Mouse (Mus musculus): ENCODE data around the gene Sppl3.

The Sppl3 gene

DNA sequence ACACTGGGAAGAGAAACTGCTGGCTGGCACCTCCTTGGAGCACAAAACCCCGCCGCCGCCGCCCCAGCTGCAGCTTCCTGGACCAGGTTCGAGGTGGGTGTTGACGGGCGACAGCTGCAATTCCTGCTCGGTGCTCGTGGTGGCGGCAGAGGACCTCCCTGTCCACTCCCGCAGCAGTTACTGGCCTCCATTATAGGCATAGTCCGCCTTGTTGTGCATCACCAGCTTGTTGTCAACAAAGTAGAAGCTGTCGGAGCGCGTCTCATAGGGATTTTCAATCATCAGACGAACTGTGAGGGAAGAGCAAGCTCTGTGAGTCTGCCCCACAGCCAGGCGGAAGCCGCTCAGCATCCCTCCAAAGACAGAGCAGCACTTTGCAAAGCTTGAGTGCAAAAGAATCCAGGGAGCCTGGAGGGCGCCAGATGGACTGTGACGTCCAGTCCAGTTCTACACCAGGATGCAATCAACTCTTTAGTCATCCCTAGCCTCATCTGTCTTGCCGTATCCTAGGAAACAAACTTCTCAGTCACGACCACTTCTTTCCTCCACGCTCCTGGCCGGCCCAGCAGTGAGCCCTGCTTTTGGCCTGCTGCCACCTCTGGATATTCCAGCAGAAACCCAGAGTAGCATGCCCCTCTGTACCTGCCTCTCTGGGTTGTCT, 114.4 kb downstream of the Sppl3 start:
- DNase-seq (ENCODE audit: low read depth, low spot score), result peak; percentile 85

DNA sequence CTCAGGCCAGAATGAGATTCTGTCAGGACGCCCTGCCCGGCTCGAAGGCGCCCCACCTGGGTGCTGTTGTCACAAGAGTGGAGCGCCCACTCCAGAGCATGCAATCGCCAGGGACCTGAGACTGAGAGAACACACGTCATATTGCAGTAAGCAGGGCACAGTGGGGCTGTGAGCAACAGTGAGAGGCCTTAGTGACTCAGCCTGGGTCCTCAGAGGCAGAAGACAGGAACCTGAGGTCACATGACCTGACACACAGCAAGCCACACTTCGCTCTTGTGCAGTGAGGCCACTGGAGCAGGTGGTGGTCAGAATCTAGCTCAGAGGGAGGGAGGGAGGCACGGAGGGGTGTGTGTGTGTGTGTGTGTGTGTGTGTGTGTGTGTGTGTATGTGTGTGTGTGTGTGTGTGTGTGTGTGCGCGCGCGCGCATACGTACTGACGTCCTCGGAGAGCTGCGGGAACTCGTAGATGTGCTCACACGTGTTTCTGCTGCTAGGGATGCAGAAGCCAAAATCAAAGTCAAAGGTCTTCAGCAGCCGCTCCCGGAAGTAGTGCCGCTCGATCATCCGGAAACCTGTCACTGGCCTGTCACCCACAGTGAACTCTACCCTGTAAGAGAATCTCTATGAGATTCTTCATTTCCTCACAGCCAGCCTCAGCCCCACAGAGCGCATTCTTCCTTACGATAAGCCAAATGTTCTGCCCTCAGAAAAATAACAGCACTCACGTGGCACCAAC, 115.8 kb downstream of the Sppl3 start:
- DNase-seq (ENCODE audit: low read depth, low spot score), result no peak

DNA sequence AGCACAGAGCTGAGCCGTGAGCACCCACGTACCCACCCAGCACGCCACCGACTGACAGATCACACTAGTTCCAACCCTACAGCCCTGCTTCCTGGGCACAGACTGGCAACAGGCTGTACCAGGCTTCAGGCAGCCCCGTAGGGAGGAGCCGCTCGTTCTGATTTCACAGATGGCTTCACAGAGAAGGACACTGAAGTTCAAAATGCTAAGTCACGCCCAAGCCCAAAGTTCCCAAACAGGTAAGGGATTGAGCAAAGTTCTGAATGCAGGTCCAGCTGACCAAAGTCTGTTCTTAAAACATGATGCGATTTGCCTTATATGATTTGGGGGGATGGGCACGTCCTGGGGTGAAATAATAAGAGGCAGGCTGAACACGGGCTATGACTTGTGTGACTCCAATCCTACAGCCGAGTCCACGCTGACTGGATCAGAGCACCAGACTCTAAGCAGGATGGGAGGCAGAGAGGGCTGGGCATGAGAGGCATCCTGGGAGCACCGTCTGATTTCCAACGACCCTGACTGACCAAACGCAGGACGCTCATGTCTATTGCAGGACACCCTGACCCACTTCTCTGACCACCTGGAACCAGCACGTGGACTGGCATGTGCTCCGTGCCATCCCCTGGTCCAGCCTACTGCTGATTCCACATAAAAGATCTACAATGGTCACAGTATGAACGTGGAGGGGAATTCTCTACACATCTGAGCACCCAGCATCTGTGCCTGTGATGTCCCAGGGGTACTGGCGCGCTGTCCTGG, 116.7 kb downstream of the Sppl3 start:
- no peak for DNase-seq (ENCODE audit: low read depth, low spot score)

DNA sequence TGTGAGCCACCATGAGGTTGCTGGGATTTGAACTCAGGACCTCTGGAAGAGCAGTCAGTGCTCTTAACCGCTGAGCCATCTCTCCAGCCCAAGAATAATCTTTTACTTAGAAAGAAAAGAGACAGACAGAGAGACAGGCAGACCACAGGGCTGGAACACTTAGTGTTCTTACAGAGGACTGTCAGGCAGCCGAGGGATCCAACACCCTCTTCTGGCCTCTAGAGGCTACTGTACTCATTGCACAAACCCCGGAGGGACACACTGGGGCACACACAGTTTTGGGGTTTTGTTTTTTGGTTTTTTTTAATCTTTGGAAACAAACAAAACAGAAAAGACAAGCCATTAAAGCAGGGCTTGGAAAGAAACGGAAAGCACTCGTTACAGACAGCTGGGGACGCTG, 118.4 kb downstream of the Sppl3 start:
- DNase-seq (ENCODE audit: low read depth, low spot score), result no peak

DNA sequence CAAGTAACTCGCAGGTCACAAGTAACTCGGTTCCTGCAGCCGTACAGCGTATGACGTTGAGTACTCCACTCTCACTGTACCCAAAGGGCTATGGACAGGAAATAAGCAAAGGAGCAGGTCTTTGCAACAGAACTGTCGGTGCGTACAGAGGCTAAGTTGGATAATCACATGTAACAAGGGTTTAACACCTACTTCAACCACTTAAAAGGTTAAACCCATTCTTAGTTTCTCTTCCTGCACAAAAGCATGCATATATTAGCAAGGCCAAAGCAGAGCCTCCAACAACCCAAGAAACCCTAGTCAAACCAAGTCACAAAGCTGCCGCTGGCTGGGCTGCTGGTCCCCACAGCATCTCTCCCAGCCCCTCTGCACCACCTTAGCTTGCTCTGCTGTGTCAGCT, 121.5 kb downstream of the Sppl3 start:
- no peak for DNase-seq (ENCODE audit: low read depth, low spot score)

DNA sequence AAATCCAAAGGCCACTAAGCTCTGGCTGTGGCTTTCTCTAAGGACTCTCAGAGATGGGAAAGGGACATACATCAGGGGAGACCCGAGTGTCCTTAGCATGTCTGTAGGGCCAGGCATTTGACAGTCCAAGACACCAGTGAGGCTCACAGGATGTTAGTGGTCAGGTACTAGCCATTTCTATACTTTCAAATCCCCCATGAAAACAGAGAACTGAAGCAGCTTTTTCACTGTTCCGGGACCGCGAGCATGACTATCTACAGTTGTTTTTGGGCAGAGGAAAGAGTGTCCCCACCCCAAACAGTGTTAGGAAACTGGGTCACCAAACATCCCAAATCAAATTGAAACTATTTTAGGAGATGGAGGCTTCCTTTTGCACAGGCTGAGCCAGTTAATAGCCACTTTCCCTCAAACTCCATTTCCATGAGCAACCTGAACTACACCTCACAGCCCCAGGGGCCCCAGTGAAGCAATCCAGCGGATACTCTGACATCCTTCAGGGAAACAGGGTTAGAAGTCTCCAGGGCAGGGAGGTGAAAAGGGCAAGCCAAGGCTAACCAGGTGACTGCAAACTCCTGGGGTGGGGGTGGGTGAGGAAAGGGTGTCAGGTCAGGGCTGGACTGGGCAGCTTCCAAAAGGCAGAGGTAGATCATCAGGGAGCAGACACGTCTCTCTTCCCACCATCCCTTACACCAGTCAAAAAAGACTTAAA, 122.6 kb downstream of the Sppl3 start:
- DNase-seq (ENCODE audit: low read depth, low spot score), result no peak

DNA sequence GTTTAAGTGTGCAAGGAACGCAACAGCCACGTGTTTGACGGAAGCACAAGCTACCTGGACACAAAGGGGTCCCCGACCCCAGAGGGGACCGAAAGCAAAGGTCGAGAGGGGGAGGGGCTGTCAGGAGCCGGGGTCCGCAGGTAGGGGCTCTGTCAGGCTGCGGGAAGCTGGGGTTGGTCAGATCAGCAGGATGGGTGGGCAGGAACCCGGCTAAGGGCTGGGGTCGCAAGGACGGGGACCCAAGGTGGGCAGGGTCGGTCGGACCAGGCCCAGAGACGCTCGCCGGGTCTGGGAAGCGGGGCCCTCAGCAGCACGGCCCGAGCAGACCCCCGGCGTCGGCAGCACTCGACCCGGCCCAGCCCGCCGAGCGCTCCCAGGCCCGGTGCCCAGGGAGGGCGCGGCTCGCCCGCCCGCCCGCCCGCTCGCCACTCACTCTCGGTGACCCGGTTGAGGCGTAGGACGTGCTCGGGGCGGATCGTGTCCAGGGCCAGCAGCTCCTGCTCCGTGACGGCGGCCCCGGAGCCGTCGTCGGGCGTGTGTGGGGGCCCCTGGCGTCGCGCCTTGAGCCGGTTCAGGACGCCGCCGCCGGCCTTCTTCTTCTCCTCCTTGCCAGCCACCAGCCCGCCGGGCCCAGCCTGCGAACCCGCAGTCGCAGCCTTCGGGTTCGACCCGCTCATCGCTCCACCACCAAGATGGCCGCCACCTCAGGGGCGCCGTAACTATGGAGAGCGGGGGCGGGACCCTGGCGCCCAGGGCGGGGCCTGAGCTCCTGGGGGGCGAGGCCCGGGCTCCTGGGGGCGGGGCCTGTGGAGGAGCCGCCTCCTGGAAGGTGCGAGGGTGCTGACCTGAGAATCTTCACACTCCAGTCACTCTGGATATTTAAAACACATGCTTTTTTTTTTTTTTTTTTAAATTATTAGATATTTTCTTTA, 123.6 kb downstream of the Sppl3 start, which contains the start of gene Unc119b:
TSS of gene Unc119b (minus strand) at position 742 of the 932 bp plus-strand sequence.
- peak; percentile 95 for DNase-seq (ENCODE audit: low read depth, low spot score)

DNA sequence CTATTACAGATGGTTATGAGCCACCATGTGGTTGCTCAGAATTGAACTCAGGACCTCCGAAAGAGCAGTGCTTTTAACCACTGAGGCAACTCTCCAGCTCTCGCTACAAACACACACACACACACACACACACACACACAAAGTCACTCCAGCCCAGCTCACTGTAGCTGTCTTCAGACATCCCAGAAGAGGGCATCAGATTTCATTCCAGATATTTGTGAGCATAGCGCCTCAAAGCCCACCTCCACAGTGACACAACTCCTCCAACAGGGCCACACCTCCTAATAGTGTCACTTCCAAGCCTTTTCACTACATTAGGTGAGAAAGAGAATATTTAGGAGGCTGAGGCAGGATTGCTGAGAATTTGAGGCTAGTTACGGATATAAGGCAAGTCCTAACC, 128.2 kb downstream of the Sppl3 start:
- no peak for DNase-seq (ENCODE audit: low read depth, low spot score)

DNA sequence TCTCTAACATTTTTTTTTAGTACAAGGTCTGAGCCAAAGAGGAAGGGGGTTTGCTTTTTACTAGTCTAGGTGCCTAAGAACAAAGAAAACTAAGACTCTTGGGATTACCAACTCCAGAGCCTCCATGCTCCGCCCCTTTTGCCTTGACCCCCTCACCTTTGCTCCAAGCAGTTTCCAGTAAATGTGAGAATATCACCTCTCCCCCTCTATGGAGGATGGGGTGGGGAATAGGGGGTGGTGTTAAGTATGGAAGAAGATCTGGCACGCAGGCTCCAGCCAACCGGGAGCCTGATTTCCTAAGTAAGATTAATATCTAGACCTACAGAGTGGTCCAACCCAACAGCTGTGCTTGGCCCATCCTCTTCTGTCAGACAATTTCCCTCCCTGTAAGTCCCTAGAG, 129.8 kb downstream of the Sppl3 start:
- DNase-seq (ENCODE audit: low read depth, low spot score), result peak; percentile 76

DNA sequence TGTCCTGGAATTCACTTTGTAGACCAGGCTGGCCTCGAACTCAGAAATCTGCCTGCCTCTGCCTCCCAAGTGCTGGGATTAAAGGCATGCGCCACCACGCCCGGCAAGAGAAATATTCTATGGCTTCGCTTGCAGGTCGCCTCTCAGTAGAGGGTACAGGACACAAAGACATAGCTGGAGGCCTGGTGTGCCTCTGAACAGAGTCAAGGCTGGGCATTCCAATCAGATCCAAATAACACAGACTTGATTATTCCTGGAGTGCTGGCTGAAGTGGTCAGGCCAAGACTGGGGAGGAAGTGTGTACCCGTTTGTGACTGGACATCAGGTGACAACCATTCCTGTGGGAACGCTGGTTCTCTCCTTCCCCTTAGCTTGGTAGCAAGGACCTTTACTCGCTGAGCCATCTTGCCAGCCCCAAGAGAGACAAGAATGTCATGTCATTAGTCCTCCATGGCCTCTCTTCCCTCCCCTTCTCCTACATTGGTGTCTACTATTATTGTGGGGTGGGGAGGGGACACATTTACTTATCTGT, 131.3 kb downstream of the Sppl3 start:
- peak; percentile 67 for DNase-seq (ENCODE audit: low read depth, low spot score)

DNA sequence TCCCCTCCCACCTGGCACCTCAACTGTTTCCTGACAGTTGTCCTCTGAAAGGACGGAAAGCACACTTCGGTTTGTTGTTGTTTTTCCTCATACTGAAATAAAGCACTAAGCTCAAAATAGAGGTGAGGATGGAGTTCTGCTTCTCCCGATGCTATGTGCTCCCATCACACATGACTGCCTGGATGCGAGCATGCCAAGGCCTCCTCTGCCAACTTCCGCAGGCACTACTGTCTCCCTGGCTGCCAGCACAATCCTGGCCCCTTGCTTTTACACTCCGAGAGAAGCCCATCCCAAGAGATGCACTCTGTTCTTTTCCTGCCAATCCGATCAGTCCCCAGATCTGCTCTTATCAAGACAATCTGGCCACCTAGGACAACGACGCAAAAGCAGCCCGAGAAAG, 132.6 kb downstream of the Sppl3 start:
- DNase-seq (ENCODE audit: low read depth, low spot score), result no peak

DNA sequence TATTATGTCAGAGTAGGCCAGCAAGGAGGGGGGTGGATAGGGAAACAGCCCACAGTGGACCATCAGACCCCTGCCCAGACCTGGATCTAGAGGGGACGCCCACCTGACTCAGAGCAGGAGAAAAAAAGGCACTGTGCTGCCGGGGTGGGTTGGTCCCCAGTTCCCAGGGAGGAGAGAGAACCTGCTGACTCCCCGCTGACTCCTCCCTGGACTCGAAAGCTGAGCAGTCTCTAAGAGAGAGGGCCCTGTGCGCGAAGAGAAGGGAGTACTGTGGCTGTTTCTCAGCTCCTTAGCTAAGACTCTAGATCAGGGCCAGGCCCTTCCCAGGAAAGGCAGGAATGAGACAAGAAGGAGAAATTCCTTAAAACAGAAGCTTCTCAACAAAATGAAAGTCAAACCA, 133.5 kb downstream of the Sppl3 start:
- DNase-seq (ENCODE audit: low read depth, low spot score), result peak; percentile 63

DNA sequence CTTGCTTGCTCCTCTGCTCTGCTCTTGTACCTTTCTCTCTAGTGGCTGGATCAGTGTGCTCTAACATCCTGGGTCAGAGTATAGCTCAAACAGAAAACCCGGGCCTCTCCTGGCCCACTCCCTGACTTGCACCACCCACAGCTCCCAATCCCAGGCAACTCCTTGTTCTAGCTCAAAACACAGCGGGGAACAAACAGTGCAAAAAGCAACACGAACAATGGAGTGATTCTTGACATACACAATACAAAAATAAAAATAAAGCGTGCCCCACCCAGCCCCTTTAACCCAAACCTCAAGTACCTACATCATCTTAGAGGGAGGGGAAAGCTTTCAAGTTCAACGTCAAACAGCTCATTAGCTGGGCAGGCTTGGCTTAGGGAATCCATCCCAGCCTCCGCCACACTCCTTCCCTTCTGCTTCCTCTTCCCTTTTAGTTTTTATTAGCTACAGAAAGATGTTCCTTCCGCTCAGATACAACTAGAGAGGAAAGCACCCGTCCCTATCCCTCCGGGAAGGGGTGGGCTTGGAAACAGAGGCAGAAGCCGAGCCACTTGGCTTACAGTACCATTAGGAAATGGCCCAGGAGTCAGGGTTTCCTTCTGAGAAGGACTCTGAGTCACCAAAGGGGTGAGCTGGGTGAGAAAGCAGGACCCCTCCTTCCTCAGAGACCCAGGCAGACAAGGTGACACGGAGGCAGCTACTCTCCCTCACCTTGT, 134.5 kb downstream of the Sppl3 start:
- DNase-seq (ENCODE audit: low read depth, low spot score), result peak; percentile 94

DNA sequence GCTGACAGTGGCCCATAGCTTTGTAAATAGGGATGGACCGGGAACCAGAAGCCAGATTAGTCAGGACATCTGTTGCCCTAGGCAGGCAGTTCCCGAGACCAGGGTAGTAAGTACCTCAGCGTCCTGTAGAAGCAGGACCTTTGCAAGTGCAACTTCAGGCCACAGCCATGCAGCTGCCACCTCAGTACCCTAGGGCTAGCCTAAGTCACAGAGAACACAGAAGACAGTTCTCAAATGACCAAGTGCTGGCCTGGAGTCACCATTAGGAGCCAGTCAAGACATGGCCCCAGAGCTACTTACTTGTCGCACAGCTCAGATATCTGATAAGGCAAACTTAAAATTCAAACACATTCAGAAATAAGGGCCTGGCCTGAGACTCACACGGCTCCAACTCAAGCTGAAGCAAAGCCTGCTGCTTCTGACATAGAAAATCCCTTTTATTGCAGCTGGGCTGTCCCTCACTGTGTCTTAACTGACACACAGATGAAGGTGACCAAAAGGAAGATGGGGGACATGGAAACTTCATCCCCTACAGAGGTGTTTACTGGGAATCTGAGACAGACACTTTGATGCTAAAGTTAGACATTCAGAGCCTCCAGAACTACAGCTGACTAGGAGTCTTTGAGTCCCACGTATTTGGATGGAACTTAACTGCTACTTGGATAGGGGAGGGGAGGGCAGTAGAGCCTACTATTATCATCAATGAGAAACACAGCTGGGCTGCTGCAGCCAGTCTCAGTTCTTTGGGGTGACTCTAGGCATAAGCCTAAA, 135.2 kb downstream of the Sppl3 start:
- DNase-seq (ENCODE audit: low read depth, low spot score), result no peak

DNA sequence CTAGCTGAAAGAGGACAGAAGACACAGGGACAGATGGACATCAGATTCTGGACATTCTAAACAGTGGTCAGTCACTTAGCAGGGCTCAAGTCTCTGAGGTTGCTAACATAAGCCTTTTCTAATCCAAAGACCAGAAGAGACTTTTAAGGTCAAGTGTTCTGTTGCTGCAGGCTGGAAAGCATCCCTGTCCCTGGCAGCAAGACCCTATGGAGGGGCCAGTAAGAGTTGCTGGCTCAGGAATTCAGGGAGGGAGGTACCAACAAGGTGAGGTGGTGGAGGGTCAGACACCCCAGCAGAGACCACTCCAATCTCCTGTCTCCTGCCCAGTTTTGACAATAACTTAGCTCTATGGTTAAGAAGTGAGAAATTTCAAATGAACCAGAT, 135.8 kb downstream of the Sppl3 start:
- no peak for DNase-seq (ENCODE audit: low read depth, low spot score)

DNA sequence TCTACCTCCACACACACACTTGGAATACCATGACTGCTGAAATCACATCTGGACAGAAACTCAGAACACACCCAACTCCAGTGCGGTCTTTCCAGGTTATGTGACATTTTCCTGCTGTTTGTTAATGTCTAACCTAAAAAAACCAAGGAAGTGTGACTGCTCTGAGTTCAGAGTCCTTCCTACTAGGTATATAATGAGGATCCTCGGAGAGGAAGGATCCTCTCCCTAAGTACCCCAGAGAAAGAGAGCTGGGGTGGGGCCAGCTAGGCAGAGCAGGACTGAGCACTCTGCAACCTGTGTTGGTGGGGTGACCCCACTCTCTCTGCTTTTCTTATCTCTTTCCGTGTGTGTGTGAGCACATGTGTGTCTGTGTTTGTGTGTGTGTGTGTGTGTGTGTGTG, 136.5 kb downstream of the Sppl3 start:
- no peak for DNase-seq (ENCODE audit: low read depth, low spot score)

DNA sequence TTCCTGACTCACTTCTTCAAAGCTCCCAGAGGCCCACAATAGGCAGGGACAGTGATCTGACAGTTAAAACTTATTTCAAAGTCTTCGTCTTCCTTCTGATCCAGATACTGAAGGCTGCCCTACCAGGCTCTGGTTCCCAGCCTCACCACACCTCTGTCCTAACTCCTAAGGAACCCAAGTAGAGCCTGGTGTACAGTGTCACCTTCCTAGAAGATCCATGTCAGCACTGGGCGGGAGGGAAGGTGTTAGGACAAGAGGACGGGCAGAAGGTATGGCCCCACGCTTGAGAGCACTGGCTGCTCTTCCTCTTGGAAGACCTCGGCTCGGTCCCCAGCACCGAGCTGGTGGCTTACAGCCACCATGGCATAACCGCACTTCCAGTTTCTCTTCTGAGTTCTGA, 137.4 kb downstream of the Sppl3 start:
- no peak for DNase-seq (ENCODE audit: low read depth, low spot score)
